Mouse (Mus musculus) urinary bladder, postnatal 14 days (tissue): ENCODE measurements around the gene Tex29.

ENCODE experiments used
- DNase-seq: peaks from one replicate; pipeline ENCODE4 v3.0.0; 2021; ENCODE audit warnings: low spot score

The Tex29 gene

DNA sequence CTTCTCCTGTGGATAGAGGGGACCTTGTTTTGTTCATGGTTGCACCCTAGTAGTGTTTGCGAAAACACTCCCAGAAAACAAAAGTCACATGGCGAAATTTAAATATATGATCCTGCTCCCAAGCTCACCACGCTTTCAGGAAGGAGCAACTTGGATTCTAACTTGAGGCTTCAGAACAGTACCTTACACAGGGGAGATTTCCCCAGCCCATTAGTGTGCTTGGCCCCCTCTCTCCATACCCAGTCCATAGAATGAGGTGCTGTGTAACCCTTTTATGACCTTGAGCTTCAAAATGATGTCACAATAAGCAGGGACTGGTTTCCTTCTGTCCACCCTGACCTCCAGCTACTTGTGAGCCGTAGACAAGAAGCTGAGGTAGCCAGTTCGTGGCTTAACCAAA lies at the start of gene Tex29:
Tex29 (plus strand) TSS at position 301 of the 400 bp plus-strand sequence.
- no peak for DNase-seq

DNA sequence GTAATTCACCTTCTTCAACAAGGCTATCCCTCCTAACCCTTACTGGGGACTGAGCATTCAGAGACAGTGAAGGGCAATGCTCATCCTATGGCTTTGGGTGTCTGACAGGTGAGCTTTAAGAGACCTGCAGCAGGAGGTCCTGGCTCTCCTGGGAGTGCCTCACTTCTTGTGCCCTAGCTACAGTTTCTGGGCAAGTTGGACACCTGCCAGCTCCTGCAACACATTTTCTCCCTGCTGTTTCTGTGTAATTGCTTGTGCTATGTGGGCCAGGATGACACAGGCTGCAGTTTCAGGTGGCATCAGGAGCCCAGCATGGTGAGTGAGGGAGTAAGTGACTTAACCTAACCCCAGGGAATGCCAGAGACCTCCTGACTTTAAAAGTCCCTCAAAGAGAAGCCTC lies 45.3 kb upstream of the Tex29 start:
- no peak for DNase-seq

DNA sequence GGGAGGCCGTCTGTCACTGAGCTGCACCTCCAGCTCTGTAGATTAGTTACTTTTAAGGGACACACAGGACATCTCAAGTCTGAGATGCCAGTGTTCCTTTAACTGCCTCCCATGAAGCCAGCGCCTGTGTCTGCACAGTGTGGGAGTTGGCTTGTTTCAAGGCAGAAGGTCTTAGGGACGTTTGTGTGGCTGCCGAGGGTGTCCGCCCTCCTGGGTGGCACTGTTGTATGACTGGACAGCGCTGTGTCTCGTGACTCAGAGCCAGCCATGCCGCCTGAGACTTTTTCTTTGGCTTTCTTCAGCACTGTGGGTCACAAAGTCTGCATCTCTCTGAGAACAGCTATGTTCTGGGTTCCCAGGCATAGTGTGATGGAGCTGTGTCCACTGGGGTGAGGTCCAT lies 43.1 kb upstream of the Tex29 start:
- no peak for DNase-seq

DNA sequence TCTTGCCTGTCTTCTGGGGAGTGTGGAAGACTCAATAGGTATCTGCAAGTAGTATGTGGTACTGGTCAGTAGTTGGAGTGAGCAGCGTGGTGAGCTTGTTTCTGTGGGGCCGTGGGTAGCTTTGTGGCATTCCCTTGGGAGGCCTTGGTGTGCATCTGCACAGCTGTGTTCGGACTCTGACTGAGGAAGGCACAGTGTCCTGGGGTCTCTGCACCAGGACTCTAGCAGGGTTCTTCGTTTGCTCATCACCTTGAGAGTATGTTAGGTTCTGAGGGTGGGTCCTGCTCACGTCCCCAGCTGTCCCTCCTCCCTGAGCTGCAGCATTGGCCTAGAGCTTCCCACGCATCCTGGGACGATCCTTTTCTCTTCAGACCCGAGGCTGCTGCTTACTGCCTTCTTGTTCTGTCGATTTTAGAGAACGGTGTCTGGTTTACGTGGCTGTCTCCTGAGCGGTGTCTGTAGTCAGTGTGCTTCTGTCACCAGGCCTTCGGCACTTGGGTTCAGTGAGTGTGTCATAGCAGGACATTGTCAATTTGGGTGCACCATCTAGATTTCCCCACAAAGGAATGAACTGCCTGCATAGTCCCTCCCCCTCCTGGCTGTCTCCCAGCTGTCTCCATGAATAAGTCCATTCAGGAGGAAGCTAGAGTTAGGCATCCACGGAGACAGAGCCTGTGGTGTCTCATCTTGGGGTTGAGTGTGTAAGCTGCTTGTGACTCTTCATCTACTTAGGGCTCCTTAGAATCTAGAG lies 42.4 kb upstream of the Tex29 start:
- DNase-seq = no peak

DNA sequence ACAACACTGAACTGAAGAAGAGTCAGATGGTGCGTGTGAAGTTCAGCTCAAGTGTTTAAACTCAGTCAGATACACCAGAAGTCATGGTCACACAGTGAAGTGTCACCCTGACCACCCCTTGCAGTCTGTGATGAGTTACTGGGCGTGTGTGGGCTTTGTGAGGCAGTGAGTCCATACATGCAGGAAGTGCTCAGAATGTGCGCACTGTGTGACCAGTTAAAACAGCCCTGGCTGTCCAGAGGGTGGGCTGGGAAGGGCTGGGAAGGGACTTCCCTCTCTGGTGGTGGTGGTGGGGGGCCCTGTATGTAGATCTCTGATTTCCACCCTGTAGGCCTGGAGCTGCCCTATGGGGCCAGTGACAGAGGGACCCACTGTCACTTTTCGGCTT lies 41.8 kb upstream of the Tex29 start:
- DNase-seq = no peak

DNA sequence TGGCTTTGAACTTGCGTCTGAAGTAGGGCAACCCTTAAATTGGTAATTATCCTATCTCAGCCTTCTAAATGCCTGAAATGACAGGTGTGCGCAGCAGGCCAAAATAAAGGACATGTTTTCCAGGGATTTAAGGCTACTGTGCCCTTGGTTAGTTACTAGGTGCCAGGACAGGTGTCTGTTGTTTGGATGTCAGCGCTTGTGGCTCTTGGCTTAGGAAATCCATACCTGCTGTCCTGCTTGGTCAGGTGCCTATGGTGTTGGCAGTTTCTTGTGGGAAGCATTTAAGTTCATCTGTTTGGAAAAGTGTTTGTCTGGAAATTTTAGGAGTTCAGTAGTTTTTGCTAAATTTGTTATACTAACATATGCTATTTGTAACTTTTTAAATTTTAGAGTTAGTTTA lies 41.2 kb upstream of the Tex29 start:
- DNase-seq = no peak

DNA sequence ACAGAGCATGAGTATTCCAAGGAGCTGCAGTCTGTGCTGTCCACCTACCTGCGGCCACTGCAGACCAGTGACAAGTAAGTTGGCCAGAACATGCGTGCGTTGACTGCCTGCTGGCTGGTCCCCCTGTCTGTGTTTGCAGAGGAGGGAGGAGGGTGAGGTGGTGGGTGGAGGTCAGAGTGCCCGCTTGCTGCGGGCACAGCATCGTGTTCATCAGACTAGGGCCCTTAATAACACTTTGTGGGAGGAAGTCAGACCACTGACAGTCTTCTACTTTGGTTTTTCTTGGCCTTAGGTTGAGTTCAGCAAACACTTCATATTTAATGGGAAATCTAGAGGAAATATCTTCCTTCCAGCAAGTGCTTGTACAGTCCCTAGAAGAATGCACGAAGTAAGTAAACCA lies 39.8 kb upstream of the Tex29 start:
- DNase-seq = no peak

DNA sequence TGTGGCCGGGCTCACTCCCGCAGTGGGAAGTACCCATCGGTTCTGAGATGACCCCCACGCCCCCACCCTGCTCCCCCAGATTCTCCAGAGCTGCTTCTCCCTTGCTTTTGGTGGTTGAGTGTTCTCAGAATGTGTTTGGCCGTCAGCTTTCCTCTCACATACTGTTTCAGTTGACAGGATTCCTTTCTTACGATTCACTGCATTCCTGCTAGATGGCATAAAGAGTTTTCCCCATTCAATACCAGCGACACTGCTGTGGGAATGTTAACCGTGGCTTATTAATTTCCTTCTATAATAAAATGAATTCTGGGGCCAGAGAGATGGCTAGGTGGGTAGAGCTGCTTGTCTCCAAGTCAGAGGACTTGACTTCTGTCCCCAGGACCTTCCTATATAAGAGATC lies 38.7 kb upstream of the Tex29 start:
- DNase-seq = no peak

DNA sequence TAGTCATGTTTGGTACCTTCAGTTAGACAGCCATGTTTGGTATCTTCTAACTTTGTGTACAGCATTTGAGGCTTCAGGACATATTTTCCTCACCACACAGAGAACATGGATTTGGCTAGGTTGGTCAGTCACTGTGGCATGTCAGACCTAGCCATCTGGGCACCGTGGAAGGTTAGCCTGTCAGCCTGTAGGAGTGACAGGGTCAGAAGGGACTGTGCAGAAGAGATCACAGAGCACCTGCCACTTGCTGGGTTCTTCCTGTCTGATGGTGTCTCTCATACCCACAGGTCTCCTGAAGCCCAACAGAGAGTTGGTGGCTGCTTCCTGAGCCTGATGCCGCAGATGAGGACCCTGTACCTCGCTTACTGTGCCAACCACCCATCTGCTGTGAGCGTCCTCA lies 35.4 kb upstream of the Tex29 start:
- no peak for DNase-seq

DNA sequence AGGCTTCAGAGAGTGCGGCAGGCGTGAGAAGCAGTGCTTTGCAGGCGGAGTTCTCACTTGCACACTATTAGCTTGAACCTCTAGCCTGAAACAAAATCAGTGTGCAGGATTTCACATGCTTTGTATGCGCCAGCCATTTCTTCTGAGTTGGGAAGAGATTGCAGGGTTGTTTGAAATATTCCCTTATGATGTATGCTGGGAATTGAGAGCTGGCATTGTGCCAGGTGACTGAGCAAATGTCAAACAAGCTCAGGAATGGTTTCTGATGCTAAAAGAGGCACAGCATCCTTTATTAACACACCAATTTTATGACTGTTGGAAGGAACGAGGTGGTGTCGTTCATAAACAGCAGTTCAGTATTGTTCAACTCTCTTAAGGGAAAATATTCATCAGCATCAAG lies 34.0 kb upstream of the Tex29 start:
- DNase-seq = no peak

DNA sequence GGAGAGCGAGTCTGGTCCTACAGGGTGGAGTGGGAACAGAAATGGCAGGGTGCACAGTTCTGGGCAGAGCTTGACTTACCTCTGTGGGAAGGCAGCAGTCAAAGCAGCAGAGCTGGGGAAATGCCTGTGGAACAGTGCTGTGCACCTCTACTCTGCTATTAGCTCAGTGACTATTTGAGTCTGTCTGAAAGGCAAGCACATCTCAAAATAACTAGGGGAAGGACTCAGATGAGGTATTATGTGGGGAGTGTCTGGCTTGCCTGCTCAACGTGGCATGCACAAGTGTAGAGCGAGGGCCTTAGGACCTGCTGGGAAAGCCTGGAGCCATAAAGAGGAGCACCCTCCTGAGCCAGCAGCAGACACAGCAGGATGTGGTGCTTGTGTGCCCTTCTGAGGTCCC lies 32.9 kb upstream of the Tex29 start:
- DNase-seq = no peak

DNA sequence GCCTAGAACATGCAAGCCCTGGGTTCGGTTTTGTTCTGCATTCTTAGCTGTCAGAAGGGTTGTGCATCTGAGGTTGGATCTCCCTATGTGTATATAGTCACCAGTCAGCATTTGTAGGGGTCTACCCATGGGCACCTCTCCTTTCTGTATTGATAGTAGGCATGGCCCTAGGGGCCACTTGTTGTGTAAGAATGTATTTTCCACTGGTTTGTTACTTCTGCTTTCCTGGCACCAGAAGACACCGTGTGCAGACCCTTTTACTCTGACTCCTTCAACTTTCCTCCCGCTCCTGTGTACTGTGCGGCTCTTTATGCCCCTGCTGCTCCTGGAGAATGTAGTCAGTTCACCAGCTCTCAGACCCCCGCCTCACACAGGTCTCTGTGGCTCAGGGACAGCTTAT lies 32.2 kb upstream of the Tex29 start:
- no peak for DNase-seq

DNA sequence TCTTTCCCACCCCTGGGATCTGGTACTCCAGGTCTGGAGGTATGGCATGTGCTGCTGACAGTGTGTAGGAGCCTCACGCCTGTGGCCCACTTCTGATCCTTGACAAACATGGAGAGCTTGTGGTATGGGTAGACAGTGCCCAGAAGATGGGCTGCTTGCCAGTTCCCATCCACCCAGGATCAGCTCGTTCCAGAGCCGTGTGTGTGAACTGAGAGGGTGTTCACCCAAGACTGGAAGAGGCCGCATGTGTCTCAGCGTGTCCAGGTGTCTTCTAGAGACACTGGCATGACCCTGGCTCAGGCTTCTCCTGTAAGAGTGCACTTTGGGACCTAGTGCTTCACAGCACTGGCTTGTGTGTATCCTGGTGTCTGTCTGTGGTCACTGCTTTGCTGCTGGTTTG lies 29.8 kb upstream of the Tex29 start:
- no peak for DNase-seq

DNA sequence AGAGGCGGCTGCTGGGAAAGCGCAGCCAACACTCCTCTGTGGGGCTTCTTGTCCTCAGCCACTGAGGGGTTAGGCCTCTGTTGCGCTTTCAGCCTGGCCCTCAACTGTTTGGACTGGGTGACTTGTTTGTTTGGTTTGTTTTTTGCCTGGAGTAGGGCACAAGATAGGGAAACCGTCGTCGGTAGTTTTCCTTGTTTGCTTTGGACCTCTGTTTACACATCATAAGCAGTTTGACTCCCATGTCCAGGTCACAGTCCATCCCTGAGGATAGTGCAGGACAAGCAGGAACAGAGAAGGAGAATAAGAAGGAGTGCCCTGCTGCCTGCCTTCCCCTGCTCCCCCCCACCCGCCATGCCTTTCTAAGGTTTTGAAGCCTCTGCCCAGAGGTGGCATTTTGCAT lies 26.5 kb upstream of the Tex29 start:
- DNase-seq = no peak

DNA sequence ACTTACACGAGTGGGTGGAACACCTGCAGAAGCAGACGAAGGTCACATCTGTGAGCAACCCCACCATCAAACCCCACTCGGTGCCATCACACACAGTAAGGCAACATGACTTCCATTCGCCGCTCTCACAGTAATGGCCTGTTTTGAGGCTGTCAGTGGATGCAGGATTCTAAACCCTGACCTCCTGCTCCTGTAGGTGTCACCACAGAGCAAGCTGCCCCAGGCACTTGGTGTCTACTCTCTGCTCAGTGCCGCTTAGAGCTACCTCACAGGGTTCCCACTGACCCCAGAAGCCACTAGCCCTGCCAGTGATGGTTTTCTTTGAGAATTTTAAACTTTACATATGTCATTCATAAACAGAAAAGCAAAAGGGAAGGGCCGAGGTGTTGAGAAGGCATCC lies 25.1 kb upstream of the Tex29 start:
- DNase-seq = no peak

DNA sequence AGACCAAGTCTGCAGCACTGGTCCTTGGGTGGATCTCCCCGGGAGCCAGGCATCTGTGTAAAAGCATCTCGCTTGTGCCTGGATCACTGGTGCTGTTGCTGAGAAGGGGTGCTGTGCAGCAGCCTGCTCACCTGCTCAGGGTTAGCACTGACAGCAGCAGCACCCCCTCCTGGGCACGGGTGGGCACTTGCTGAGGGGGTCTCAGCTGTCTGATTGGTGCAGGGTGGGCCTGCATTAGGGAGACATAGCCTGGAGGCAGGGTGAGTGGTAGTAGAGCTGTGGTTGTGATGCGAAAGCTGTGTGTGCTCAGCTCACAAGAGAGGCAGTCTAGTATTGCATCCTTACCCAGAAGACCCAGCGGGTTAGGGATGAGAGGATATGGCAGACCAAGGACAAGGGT lies 20.1 kb upstream of the Tex29 start:
- no peak for DNase-seq

DNA sequence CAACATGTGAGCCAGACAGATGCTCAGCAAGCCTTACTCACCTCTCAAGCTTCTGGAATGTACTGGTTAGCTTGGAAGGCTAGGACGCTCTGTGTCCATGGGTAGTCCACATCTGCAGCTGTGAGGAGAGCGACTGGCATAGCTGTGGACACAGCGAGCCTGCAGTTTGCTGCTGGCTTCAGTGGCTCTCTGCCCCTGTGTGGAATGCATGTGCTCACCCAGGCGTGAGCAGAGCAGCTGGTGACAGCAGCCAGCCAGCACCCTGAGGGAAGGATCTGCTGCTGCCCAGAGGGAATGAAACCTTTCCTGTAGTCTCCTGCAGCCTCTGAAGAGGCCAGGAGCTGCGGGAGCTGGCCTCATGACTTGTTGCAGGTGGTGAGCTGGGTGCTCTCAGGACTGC lies 19.7 kb upstream of the Tex29 start:
- no peak for DNase-seq

DNA sequence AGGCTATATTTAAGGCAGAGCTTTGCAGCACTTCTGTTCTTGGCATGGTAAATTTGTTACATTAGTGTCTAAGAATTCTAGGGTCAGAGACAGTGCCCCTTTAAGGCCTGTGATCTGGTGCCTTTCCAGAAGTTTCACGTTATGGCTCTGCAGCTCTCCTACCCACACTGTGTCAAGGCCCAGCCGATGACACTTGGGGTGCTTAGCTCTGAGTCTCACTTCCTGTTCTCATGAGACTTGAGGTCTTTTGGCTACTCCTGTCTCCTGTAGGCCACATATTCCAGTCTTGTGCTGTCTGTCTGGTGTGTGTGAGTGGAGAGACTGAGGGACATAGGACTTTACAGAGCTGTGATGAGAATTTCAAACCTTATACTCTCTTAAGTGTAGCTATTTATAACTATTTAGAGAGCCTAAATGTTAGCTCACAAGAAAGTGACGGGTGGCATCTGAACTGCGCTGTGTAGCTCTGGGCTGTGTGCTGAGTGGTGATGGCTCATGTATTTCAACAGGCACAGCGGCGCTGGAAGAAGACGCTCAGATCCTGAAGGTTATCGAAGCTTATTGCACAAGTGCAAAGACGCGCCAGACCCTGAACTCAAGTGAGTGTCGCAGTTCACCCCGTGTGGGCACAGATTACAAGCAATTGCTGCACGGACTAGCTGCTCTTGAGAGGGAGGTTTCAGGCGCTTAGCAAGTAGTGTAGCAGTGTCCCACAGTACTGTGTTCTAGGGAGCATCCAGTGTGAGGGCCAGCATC lies 18.6 kb upstream of the Tex29 start:
- DNase-seq = no peak

DNA sequence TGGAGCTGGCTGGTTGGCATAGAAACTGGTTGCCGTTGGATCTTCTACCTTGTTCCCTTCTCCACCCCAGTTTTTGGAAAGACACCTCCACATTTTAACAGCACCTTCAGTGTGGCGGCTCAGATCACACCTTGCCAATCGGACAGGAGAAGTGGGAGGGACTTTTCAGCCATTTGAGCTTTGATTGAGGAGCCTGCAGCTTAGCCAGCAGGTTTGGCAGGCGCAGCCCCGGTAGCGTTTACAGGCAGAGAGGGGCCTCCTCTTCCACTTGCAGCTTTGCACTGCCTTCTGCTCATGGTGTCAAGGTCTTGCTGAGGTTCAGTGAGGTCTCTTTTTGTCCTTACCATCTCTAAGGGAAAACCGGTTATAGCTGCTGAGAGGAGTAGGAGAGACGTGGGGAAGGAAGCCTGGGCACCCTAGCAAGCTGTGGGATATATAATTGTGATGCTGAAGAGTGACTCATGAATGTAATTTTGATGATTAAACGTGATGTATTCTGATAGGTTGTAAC lies 17.7 kb upstream of the Tex29 start:
- no peak for DNase-seq

DNA sequence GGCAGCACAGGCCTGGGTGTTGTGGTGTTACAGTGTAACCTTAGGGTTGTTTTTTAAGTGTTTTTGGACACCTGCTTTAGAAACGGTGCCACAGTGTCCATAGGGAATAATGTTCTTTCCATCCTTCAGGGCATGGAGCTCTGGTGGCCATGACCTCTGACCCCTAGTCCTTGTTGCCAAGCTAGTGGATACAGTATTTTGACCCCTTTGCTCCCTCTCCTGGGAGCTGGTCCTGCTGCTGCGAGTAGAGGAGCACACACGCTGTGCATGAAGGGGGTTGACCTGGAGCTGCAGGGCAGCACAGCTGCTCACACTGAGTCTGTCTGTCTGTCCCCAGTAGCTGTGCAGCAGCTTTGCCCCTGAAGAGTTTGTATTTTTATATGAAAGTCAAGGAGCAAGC lies 14.5 kb upstream of the Tex29 start:
- DNase-seq = no peak

DNA sequence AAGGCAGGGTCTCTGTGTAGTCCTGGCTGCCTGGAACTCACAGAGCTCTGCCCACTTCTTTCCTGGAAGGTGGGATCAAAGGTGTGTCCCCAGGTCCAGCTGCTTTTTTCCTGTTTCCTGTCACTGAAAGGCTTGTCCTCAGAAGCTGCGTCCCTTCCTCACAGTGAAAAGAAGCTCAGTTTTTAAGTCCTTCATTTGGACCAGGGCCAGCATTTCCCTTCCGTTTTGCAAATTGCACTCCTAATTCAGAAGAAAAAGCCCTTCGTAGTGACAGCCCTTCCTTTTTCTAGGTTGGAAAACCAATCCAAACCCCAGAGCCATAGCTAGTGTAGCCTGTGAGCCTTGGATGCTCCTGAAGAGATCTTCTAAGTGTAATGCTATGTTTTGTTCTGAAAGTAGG lies 13.0 kb upstream of the Tex29 start:
- no peak for DNase-seq

DNA sequence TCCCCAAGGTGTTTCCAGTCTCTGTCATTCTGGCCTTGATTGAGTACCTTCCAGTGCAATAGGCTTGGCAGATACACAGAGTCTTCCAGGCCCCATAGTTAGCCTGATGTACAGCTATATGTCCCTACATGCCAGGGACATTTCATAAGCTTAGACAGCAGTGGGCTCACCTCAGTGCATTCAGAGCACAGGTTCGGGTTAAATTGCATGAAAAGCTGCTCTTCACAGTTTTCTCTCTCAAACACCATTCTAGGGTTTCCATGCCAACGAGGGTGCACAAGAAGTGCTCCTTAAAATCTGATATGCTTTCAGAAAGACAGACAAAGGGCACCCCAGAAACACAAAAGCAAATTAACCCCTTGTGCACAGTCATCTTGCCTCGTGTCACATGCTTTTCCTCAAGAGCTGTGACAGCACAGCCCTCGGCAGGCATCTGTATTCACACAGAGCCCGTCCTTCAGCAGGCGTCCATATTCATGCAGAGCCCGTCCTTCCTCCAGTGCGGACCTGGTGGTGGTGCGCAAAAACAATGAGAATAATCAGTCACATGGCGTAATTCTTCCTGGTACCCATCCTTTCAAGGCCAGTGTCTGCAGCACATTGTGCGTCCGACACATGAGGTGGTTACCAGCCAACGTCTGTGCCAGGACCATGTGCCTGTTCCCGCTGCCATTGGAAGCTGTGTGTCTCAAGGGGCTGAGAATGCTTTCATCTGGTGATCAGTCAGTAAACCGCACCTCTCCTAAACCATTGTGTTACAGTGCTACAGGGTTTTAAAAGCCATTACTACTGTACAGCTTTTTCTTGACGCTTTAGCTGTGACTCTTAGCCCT lies 9.8 kb upstream of the Tex29 start:
- no peak for DNase-seq

DNA sequence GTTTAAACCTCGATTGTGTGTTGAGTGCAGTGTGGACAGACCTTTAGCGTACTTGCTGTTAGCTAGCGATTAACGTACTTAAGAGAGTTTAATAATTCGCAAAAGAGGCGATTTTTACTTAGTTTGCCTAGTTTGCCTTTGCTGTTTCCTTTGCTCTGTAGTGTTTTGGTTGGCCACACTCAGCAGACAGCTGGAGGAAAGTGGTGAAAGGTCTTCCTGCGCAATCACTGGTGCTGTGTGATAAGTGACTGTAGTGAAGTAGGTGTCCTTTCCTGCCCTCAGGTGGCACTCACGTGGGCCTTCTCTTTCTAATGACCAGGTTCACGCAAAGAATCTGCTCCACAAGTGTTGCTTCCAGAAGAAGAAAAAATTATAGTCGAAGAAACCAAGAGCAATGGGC lies 9.1 kb upstream of the Tex29 start:
- no peak for DNase-seq
